Mouse (Mus musculus) neural tube, embryonic 14.5 days (tissue): Measurements from ENCODE around the gene Scarb1. TPM values are rescaled to one million over a fixed set of nuclear protein-coding genes. Genes with fewer than 3 reads are reported as not detected.

Experiments used
- ATAC-seq: fragments of 200-750 bp; cut with Nextera tagmentation; 2 replicates; pipeline ENCODE4 v1.8.0; 2017; ENCODE audit warnings: low read depth, mild to moderate bottlenecking, moderate TSS enrichment, moderate library complexity
- H3K27ac ChIP-seq: fragments of 300-500 bp; sonication (generic); 2 replicates; pipeline ENCODE4 v1.5.1; 2014; ENCODE audit warnings: low read depth, mild to moderate bottlenecking, control low read depth, low read length, moderate library complexity, mixed read lengths
- H3K27me3 ChIP-seq: fragments of 300-500 bp; sonication (generic); 2 replicates; pipeline ENCODE4 v1.6.1; 2014; ENCODE audit warnings: low read length; ENCODE audit not compliant: control insufficient read depth, insufficient read depth
- H3K36me3 ChIP-seq: fragments of 300-500 bp; sonication (generic); 2 replicates; pipeline ENCODE4 v1.6.1; 2014; ENCODE audit warnings: low read length, mixed read lengths; ENCODE audit not compliant: control insufficient read depth, insufficient read depth
- H3K4me1 ChIP-seq: fragments of 300-500 bp; sonication (generic); 2 replicates; pipeline ENCODE4 v1.6.1; 2014; ENCODE audit warnings: low read length; ENCODE audit not compliant: control insufficient read depth, insufficient read depth
- H3K4me2 ChIP-seq: fragments of 300-500 bp; sonication (generic); 2 replicates; pipeline ENCODE4 v1.6.1; 2014; ENCODE audit warnings: mild to moderate bottlenecking, low read depth, low read length, control low read depth
- H3K4me3 ChIP-seq: fragments of 300-500 bp; sonication (generic); 2 replicates; pipeline ENCODE4 v1.5.1; 2014; ENCODE audit warnings: low read depth, low read length, control low read depth, mixed read lengths
- H3K9ac ChIP-seq: fragments of 300-500 bp; sonication (generic); replicated peaks from 2 replicates; pipeline ENCODE4 v1.6.1; 2014; ENCODE audit warnings: low read depth, mild to moderate bottlenecking, control low read depth, low read length, mixed read lengths
- H3K9me3 ChIP-seq: fragments of 300-500 bp; sonication (generic); 2 replicates; pipeline ENCODE4 v1.6.1; 2016; ENCODE audit warnings: low read length; ENCODE audit not compliant: control insufficient read depth
- WGBS: fragments of 180-500 bp; shearing (Covaris S2); extraction: QIAGEN DNeasy Blood & Tissue Kit; methylation state at CpG from one replicate; pipeline ENCODE4 v1.1.7; 2014; 5-methylcytosine and 5-hydroxymethylcytosine counted together
- polyA plus RNA-seq: library from polyadenylated mRNA; unstranded; fragments of >200 nt; fragmentation: Nextera tagmentation; extraction: Ambion mirVana; gene quantifications from 2 replicates; pipeline ENCODE4 v1.2.1, GENCODE M21; 2014

Gene Scarb1
- polyA plus RNA-seq, 1 experiment from 2014 or later: 36.9 TPM

DNA sequence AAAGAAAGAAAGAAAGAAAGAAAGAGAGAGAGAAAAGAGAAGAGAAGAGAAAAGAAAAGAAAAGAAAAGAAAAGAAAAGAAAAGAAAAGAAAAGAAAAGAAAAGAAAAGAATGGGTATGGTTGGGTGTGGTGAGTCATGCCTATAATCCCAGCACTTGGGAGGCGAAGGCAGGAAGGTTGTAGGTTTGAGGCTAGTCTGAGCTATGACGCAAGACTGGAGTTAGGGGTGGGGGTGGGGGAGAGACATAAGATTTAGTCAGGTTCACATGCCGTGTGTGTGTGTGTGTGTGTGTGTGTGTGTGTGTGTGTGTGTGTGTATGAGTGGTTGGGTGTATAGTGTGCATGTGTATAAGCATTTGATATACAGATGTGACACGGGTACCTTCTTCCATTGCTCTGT is 94.2 kb downstream of the Scarb1 start:
- WGBS: 94% methylated on average over 4 of the region's 4 CpGs
- H3K27ac ChIP-seq: peak overlapping the region; percentile 48; the same call in 1 of the 2 replicates
- H3K36me3 ChIP-seq: no peaks in the 10 kb centered on the region
- no peak for ATAC-seq
- peaks cover 25% of the 10 kb centered on the region for H3K4me1 ChIP-seq
- no peak overlapping the region for H3K4me2 ChIP-seq
- no peak overlapping the region for H3K9ac ChIP-seq
- H3K27me3 ChIP-seq: no peaks in the 10 kb centered on the region
- no peak overlapping the region for H3K4me3 ChIP-seq
- no peaks in the 10 kb centered on the region for H3K9me3 ChIP-seq

- H3K27me3 ChIP-seq: no peaks in the 10 kb centered on the region
- under 1% methylated on average over 27 of the region's 27 CpGs for WGBS
- H3K4me2 ChIP-seq: peak overlapping the region; percentile 44
- no peaks in the 10 kb centered on the region for H3K9me3 ChIP-seq
- ATAC-seq: peak; percentile 91
- H3K27ac ChIP-seq: peak overlapping the region; percentile 91
- peak overlapping the region; percentile 7; the same call in 1 of the 2 replicates for H3K4me3 ChIP-seq
- H3K36me3 ChIP-seq: no peaks in the 10 kb centered on the region
- peak overlapping the region; percentile 12 for H3K9ac ChIP-seq
- H3K4me1 ChIP-seq: peaks cover 25% of the 10 kb centered on the region
These were observed 95.3 kb downstream of the Scarb1 start for GRCm38 (mm10) chr5:125245534-125246151.

DNA sequence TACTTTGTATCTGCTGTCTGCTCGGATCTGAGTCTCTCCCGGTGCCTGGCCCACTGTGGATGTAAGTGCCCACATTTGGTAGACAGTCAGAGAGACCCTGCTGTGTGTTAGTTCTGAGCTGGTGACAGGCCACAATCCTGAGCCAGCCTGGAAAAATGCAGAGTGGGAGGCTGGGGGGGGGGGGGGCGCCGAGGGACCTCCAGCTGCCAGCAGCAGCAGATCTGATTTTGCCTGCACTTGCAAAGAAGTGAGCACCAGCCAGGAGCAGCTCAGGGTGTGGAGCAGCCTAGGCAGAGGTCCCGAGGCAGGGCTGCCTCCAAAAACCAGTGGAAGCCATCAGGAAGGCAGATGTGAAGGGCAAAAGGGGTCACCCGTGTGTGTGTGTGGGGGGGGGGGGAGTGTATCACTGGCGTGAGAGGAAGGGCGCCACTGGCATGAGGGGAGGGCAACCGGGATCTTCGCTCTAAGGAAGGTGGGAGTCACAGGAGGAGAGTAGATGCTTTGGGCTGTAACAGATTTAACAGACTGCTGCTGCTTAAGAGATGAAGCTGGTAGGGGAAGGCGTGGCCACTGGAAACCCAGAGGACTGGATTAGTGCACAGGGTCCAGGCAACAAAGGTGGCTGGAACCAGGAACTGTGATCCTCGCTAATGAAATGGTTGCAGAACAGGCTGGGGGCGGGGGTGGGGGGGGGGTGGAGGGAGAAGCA is 95.9 kb downstream of the Scarb1 start:
- H3K27ac ChIP-seq: peak overlapping the region; percentile 91
- 5% methylated on average over 11 of the region's 13 CpGs for WGBS
- H3K4me1 ChIP-seq: peaks cover 25% of the 10 kb centered on the region
- ATAC-seq: peak; percentile 48
- no peaks in the 10 kb centered on the region for H3K9me3 ChIP-seq
- H3K9ac ChIP-seq: peak overlapping the region; percentile 12; the same call in 1 of the 2 replicates
- no peaks in the 10 kb centered on the region for H3K36me3 ChIP-seq
- no peaks in the 10 kb centered on the region for H3K27me3 ChIP-seq
- peak overlapping the region; percentile 44 for H3K4me2 ChIP-seq
- H3K4me3 ChIP-seq: no peak overlapping the region; the same call in 1 of the 2 replicates

- H3K4me1 ChIP-seq: peaks cover 25% of the 10 kb centered on the region
- no peaks in the 10 kb centered on the region for H3K36me3 ChIP-seq
- H3K4me2 ChIP-seq: no peak overlapping the region
These were observed 97.0 kb downstream of the Scarb1 start for GRCm38 (mm10) chr5:125243928-125244327.

GRCm38 (mm10) chr5:125242111-125242510 is 98.8 kb downstream of the Scarb1 start:
- H3K27ac ChIP-seq: no peak overlapping the region
- peaks cover 22% of the 10 kb centered on the region for H3K4me1 ChIP-seq
- no peak overlapping the region for H3K9ac ChIP-seq
- no peaks in the 10 kb centered on the region for H3K36me3 ChIP-seq
- H3K4me2 ChIP-seq: no peak overlapping the region
- no peaks in the 10 kb centered on the region for H3K9me3 ChIP-seq
- WGBS: 46% methylated on average over 7 of the region's 7 CpGs
- no peak for ATAC-seq
- H3K27me3 ChIP-seq: no peaks in the 10 kb centered on the region
- no peak overlapping the region for H3K4me3 ChIP-seq

More at GRCm38 (mm10) chr5:125243928-125244327, 97.0 kb downstream of the Scarb1 start:
- no peak for ATAC-seq
- H3K27ac ChIP-seq: peak overlapping the region; percentile 91
- no peak overlapping the region for H3K4me3 ChIP-seq
- H3K27me3 ChIP-seq: no peaks in the 10 kb centered on the region
- WGBS: 22% methylated on average over 6 of the region's 6 CpGs
- no peak overlapping the region for H3K9ac ChIP-seq
- H3K9me3 ChIP-seq: no peaks in the 10 kb centered on the region

- Histone ChIP-seq H3K27me3 (no peaks in the 10 kb centered on the region), H3K36me3 (no peaks in the 10 kb centered on the region), H3K27ac (no peak overlapping the region), H3K4me3 (no peak overlapping the region), H3K4me1 (peaks cover 22% of the 10 kb centered on the region), H3K9ac (no peak overlapping the region), H3K4me2 (no peak overlapping the region), H3K9me3 (no peaks in the 10 kb centered on the region)
- ATAC-seq: no peak
- WGBS: 5% methylated on average over 5 of the region's 7 CpGs
These were observed 99.3 kb downstream of the Scarb1 start for GRCm38 (mm10) chr5:125241627-125242026.

GRCm38 (mm10) chr5:125240124-125240781 is 100.6 kb downstream of the Scarb1 start:
- H3K9ac ChIP-seq: no peak overlapping the region
- no peaks in the 10 kb centered on the region for H3K36me3 ChIP-seq
- H3K27me3 ChIP-seq: no peaks in the 10 kb centered on the region
- 26% methylated on average over 6 of the region's 6 CpGs for WGBS
- no peaks in the 10 kb centered on the region for H3K9me3 ChIP-seq
- no peak for ATAC-seq
- no peak overlapping the region for H3K27ac ChIP-seq
- no peak overlapping the region for H3K4me2 ChIP-seq
- peaks cover 12% of the 10 kb centered on the region for H3K4me1 ChIP-seq
- H3K4me3 ChIP-seq: no peak overlapping the region

- Histone ChIP-seq H3K4me3 (no peak overlapping the region), H3K27ac (no peak overlapping the region), H3K9ac (no peak overlapping the region), H3K4me1 (no peaks in the 10 kb centered on the region), H3K4me2 (no peak overlapping the region), H3K9me3 (no peaks in the 10 kb centered on the region), H3K27me3 (no peaks in the 10 kb centered on the region), H3K36me3 (no peaks in the 10 kb centered on the region)
- no peak for ATAC-seq
- 73% methylated on average over 6 of the region's 6 CpGs for WGBS
These were observed 105.0 kb downstream of the Scarb1 start for GRCm38 (mm10) chr5:125235874-125236273.

DNA sequence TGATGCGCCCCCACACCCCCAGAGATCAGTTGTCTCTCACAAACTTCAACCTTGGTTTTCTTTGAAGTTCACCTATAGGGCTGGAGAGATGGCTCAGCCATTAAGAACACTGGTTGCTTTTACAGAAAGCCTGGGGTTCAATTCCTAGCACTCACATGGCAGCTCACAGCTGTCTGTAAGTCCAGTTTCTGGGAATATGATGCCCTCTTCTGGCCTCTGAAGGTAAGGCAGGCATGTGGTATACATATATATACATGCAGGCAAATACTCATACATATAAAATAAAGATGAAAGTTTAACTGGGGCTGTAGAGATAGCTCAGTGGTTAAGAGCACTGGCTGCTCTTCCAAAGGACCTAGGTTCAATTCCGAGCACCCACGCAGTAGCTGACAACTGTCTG is 105.5 kb downstream of the Scarb1 start:
- no peak for ATAC-seq
- no peaks in the 10 kb centered on the region for H3K4me1 ChIP-seq
- H3K4me2 ChIP-seq: no peak overlapping the region
- H3K27ac ChIP-seq: no peak overlapping the region
- 90% methylated on average over 3 of the region's 3 CpGs for WGBS
- H3K9ac ChIP-seq: no peak overlapping the region
- no peak overlapping the region for H3K4me3 ChIP-seq
- no peaks in the 10 kb centered on the region for H3K36me3 ChIP-seq
- H3K27me3 ChIP-seq: no peaks in the 10 kb centered on the region
- no peaks in the 10 kb centered on the region for H3K9me3 ChIP-seq
